Mouse (Mus musculus) leukemia stem cell, adult 10-12 weeks (primary cell): Measurements from ENCODE around the gene Gm5157. TPM values are rescaled to one million over a fixed set of nuclear protein-coding genes. Genes with fewer than 3 reads are reported as not detected.

ENCODE experiments used
- polyA plus RNA-seq: library from polyadenylated mRNA; stranded (reverse); fragments of >175 nt; gene quantifications from 2 replicates; pipeline ENCODE4 v1.2.3, GENCODE M21; 2012; ENCODE audit warnings: low replicate concordance

The Gm5157 gene
- polyA plus RNA-seq, result not detected in 2 replicates

DNA sequence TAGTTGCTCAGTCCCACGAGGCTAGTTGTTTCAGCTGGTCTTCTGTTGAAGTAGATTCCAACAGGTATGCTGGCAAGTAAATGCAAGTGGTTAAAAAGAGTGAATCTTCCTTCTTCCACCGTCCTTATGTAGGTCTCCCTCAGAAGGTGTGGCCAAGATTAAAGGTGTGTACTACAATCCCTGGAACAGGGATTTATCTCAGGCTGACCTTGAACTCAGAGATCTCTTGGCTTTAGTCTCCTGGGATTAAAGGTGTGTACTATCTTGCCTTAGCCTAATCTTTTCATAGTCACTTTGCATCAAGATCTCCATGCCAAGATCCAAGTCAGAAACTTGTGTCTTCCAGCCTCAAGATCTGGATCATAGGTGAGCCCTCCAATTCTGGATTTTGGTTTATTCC is at the start of gene Gm5157:
Gm5157 (minus strand) TSS at position 101 of the 400 bp plus-strand sequence.

DNA sequence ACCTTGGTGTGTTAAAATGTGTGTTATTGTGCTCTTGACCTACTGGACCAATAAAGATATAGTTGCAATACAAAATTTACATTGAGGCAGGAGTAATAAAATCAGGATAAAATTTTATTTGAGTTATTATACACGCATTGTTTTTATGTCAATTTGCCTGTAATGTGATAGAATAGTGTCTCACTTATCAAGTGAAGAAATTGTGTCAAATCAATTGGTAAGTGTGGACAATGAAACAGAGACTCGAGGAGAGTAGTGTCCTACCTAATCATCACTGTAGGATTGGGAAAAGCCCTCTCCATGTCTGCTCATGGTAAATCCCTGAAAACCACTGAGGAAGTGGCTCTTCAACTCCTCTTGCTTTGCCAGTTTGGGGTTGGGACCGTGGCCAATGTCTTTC is 28.3 kb downstream of the Gm5157 start, which contains the start of gene Vmn1r123:
Vmn1r123 (plus strand) TSS at position 301 of the 400 bp plus-strand sequence.

Other genes with a start within 250 kb of the Gm5157 start
- gene Vmn1r119, start 178.0 kb downstream of the Gm5157 start, polyA plus RNA-seq, result not detected in 2 replicates
- gene Vmn1r120, start 136.6 kb downstream of the Gm5157 start, polyA plus RNA-seq, result not detected in 2 replicates
- gene Vmn1r121, start 91.9 kb downstream of the Gm5157 start, polyA plus RNA-seq, result not detected in 2 replicates
- not detected in 2 replicates for gene Vmn1r122, start 56.3 kb downstream of the Gm5157 start, polyA plus RNA-seq
- not detected in 2 replicates for gene Vmn1r123, start 28.2 kb downstream of the Gm5157 start, polyA plus RNA-seq
- gene Vmn1r124, start 70.2 kb upstream of the Gm5157 start, polyA plus RNA-seq, result not detected in 2 replicates
- gene Vmn1r125, start 81.8 kb upstream of the Gm5157 start, polyA plus RNA-seq, result not detected in 2 replicates
- gene Vmn1r126, start 111.0 kb upstream of the Gm5157 start, polyA plus RNA-seq, result not detected in 2 replicates
- not detected in 2 replicates for gene Vmn1r127, start 129.4 kb upstream of the Gm5157 start, polyA plus RNA-seq
- gene Vmn1r128, start 158.9 kb upstream of the Gm5157 start, polyA plus RNA-seq, result not detected in 2 replicates
- gene Vmn1r129, start 170.9 kb upstream of the Gm5157 start, polyA plus RNA-seq, result not detected in 2 replicates
- not detected in 2 replicates for gene Gm6882, start 242.3 kb upstream of the Gm5157 start, polyA plus RNA-seq